Mouse (Mus musculus): Measurements from ENCODE around the gene Aldh3b2. TPM values are rescaled to one million over a fixed set of nuclear protein-coding genes. Genes with fewer than 3 reads are reported as not detected.
"Not testable (repeated sequence)": the region's sequence is repeated elsewhere in the genome, so short reads cannot be mapped to it uniquely, and the experiment has no call there.

The Aldh3b2 gene
- polyA plus RNA-seq, 1 experiment from 2014 or later, result 2.6 TPM

DNA sequence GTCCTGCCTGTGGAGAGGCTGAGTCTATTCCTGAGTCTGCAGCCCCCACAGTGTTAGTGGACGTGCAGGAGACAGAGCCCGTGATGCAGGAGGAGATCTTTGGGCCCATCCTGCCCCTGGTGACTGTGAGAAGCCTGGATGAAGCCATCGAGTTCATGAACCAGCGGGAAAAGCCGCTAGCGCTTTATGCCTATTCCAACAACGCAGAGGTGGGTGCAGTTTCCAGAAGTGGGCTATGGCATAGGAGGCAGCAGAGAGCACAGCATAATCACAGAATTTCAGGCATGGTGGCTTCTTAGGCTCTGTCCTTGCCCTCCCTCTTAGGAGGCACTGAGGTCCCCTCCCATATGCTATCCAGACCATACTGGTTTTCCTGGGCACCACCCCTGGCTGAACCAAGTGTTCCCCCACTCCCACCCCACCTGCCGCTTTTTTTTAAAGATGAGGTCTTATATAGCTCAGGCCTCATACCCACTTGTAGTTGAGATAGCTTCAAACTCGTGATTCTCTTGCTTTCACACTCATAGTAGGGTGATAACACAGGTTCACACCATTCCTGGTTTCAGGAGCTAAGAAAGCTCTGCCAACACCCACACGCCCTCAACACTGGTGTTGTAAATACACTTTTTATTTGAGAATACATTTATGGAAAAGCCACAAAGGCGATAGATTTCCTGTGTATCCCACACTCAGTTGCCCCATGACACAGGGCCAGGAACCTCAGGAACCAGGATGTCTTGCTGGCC lies 5.6 kb upstream of the Aldh3b2 start:
- ATAC-seq (ENCODE audit: insufficient number of reproducible peaks, low FRiP score, low TSS enrichment, low read depth) (no peak), DNase-seq (ENCODE audit: low spot score) (no peak)
- no peaks in the 10 kb centered on the region for H3K4me1 ChIP-seq (ENCODE audit: control insufficient read depth, insufficient read depth, low read length)
- H3K27me3 ChIP-seq (ENCODE audit: control insufficient read depth, insufficient read depth, low read length), result no peaks in the 10 kb centered on the region
- WGBS, result 73% methylated on average over 11 of the region's 11 CpGs
- no peak overlapping the region for H3K27ac ChIP-seq (replicated peaks; ENCODE audit: low read depth, low read length)
- no peak overlapping the region for H3K9ac ChIP-seq (ENCODE audit: low read length)
- H3K4me3 ChIP-seq (ENCODE audit: low read depth, low read length), result no peak overlapping the region
- H3K36me3 ChIP-seq (ENCODE audit: control insufficient read depth, insufficient read depth, low read length), result no peaks in the 10 kb centered on the region
- H3K9me3 ChIP-seq (ENCODE audit: control insufficient read depth, low read length), result no peaks in the 10 kb centered on the region
- H3K4me2 ChIP-seq (ENCODE audit: low read depth, severe bottlenecking), result no peak overlapping the region

DNA sequence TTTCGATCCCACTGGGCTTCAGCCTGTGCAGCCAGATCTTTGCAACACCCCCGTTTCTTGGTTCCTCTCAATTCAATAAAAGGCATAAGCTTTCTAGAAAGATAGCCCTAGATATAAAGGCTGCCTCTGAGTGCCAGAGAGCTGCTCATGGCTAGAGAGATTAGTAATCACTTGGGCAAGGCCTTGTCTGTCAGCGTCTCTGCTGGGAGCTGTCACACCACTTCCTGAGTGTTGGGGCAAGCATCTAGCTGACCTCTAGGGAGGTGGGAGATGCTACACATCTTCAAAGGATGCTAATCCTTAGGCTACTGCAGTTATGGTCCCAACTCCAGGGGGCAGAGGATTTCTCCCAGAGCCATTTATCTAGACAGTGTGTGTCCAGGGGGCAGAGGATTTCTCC lies 4.9 kb upstream of the Aldh3b2 start:
- H3K4me1 ChIP-seq (ENCODE audit: control insufficient read depth, insufficient read depth, low read length), result 0 out of 2 replicates have a peak, but pooled peaks cover under 1% of the 10 kb centered on the region
- no peak overlapping the region for H3K4me2 ChIP-seq (ENCODE audit: low read depth, severe bottlenecking)
- H3K36me3 ChIP-seq (ENCODE audit: control insufficient read depth, insufficient read depth, low read length), result no peaks in the 10 kb centered on the region
- no peak overlapping the region for H3K27ac ChIP-seq (replicated peaks; ENCODE audit: low read depth, low read length)
- WGBS, result 57% methylated on average over 3 of the region's 3 CpGs
- no peak for DNase-seq (ENCODE audit: low spot score)
- H3K4me3 ChIP-seq (ENCODE audit: low read depth, low read length), result no peak overlapping the region
- H3K9me3 ChIP-seq (ENCODE audit: control insufficient read depth, low read length), result no peaks in the 10 kb centered on the region
- H3K9ac ChIP-seq (ENCODE audit: low read length), result no peak overlapping the region
- H3K27me3 ChIP-seq (ENCODE audit: control insufficient read depth, insufficient read depth, low read length), result no peaks in the 10 kb centered on the region
- no peak for ATAC-seq (ENCODE audit: insufficient number of reproducible peaks, low FRiP score, low TSS enrichment, low read depth)

DNA sequence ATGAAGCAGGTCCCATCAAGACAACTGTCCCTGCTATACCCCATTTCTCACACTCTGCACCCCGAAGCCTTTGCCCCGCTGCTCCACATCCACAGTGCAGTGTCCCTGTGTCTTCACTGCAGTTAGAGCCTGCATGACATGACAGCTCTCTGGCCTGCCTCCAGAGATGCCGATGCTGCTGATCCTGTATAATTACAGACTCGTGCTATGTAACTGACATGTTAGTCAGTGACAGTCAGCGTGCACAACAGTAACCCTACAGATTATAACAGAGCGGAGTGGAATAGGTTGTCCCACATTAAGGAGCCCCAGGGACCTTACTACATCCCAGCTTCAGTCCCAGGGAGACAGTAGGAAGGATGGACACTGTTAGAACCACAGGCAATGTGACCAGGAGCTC lies 2.5 kb downstream of the Aldh3b2 start:
- not testable (repeated sequence) for H3K36me3 ChIP-seq (ENCODE audit: control insufficient read depth, insufficient read depth, low read length); DNase-seq (ENCODE audit: low spot score); H3K27me3 ChIP-seq (ENCODE audit: control insufficient read depth, insufficient read depth, low read length); H3K27ac ChIP-seq (replicated peaks; ENCODE audit: low read depth, low read length); ATAC-seq (ENCODE audit: insufficient number of reproducible peaks, low FRiP score, low TSS enrichment, low read depth); H3K4me3 ChIP-seq (ENCODE audit: low read depth, low read length); H3K4me2 ChIP-seq (ENCODE audit: low read depth, severe bottlenecking); H3K9me3 ChIP-seq (ENCODE audit: control insufficient read depth, low read length); H3K9ac ChIP-seq (ENCODE audit: low read length); H3K4me1 ChIP-seq (ENCODE audit: control insufficient read depth, insufficient read depth, low read length)
- 86% methylated on average over 6 of the region's 6 CpGs for WGBS

DNA sequence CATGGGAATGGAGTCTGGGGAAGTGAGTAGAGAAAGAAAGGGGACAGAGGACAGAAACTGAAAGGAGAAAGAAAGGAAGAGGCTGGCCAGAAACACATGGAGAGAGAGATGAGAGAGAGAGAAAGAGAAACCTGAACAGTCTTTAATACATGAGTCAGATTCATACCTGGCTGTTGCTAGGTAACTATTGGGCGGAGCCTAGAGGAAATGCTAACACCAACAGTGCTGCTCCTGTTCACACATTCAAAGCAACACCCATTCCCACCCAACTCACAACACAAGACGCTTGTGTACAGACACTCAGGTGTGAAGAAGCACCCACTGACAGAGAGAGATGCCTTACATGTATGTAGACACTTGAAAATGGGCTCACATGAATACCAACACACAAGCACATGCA lies 3.7 kb downstream of the Aldh3b2 start:
- 0 out of 2 replicates have a peak, but pooled peaks cover 2% of the 10 kb centered on the region for H3K4me1 ChIP-seq (ENCODE audit: control insufficient read depth, insufficient read depth, low read length)
- DNase-seq (ENCODE audit: low spot score) (no peak), ATAC-seq (ENCODE audit: insufficient number of reproducible peaks, low FRiP score, low TSS enrichment, low read depth) (no peak)
- no peaks in the 10 kb centered on the region for H3K36me3 ChIP-seq (ENCODE audit: control insufficient read depth, insufficient read depth, low read length)
- H3K4me3 ChIP-seq (ENCODE audit: low read depth, low read length), result no peak overlapping the region
- no peaks in the 10 kb centered on the region for H3K27me3 ChIP-seq (ENCODE audit: control insufficient read depth, insufficient read depth, low read length)
- no peak overlapping the region for H3K27ac ChIP-seq (replicated peaks; ENCODE audit: low read depth, low read length)
- no peak overlapping the region for H3K4me2 ChIP-seq (ENCODE audit: low read depth, severe bottlenecking)
- H3K9ac ChIP-seq (ENCODE audit: low read length), result no peak overlapping the region
- no peaks in the 10 kb centered on the region for H3K9me3 ChIP-seq (ENCODE audit: control insufficient read depth, low read length)
- WGBS, result 69% methylated on average over 2 of the region's 2 CpGs

DNA sequence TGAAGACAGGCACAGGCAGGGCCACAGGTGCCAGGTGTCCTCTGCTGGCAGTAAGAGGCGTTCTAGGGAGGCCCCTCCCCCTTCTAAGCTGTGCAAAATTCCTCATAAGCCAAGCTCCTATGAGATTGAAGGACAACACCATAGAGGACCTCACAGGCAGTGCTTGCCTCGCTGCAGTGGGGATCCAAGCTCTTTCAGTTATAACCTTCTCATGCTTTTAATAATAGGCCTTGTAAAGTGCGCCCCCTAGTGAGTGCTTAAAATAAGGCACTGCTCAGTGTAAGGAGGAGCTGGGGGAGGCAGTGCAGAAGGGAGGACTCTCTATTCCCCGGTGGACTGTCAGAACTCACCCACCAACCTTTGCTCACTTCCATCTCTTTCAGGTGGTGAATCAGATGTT lies 8.2 kb downstream of the Aldh3b2 start:
- Histone ChIP-seq H3K9ac (ENCODE audit: low read length) (no peak overlapping the region), H3K27ac (replicated peaks; ENCODE audit: low read depth, low read length) (no peak overlapping the region), H3K4me3 (ENCODE audit: low read depth, low read length) (no peak overlapping the region), H3K27me3 (ENCODE audit: control insufficient read depth, insufficient read depth, low read length) (no peaks in the 10 kb centered on the region), H3K36me3 (ENCODE audit: control insufficient read depth, insufficient read depth, low read length) (no peaks in the 10 kb centered on the region), H3K9me3 (ENCODE audit: control insufficient read depth, low read length) (no peaks in the 10 kb centered on the region), H3K4me1 (ENCODE audit: control insufficient read depth, insufficient read depth, low read length) (0 out of 2 replicates have a peak, but pooled peaks cover 2% of the 10 kb centered on the region), H3K4me2 (ENCODE audit: low read depth, severe bottlenecking) (no peak overlapping the region)
- 9% methylated on average over 4 of the region's 4 CpGs for WGBS
- ATAC-seq (ENCODE audit: insufficient number of reproducible peaks, low FRiP score, low TSS enrichment, low read depth) (peak; percentile 69; the same call in 1 of the 2 replicates), DNase-seq (ENCODE audit: low spot score) (peak; percentile 86)

DNA sequence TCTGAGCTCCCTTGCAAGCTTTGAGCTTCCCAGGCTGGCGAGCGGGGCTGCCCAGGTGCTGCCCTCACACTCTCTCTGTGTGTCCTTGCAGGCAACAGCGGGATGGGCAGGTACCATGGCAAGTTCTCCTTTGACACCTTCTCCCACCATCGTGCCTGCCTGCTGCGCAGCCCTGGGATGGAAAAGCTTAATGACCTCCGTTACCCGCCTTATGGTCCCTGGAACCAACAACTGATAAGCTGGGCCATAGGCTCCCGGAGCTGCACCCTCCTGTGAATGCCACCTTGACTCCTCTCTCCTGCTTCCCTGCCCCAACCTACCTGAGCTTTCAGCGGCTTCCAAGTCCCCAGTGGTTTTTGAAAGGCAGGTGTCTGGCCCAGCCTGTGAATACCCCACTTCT lies 8.8 kb downstream of the Aldh3b2 start:
- Histone ChIP-seq H3K27me3 (ENCODE audit: control insufficient read depth, insufficient read depth, low read length) (no peaks in the 10 kb centered on the region), H3K9me3 (ENCODE audit: control insufficient read depth, low read length) (no peaks in the 10 kb centered on the region), H3K9ac (ENCODE audit: low read length) (no peak overlapping the region), H3K4me3 (ENCODE audit: low read depth, low read length) (no peak overlapping the region), H3K4me1 (ENCODE audit: control insufficient read depth, insufficient read depth, low read length) (0 out of 2 replicates have a peak, but pooled peaks cover 4% of the 10 kb centered on the region), H3K36me3 (ENCODE audit: control insufficient read depth, insufficient read depth, low read length) (no peaks in the 10 kb centered on the region), H3K4me2 (ENCODE audit: low read depth, severe bottlenecking) (no peak overlapping the region), H3K27ac (replicated peaks; ENCODE audit: low read depth, low read length) (no peak overlapping the region)
- DNase-seq (ENCODE audit: low spot score) (no peak), ATAC-seq (ENCODE audit: insufficient number of reproducible peaks, low FRiP score, low TSS enrichment, low read depth) (no peak)
- WGBS, result 69% methylated on average over 9 of the region's 9 CpGs

DNA sequence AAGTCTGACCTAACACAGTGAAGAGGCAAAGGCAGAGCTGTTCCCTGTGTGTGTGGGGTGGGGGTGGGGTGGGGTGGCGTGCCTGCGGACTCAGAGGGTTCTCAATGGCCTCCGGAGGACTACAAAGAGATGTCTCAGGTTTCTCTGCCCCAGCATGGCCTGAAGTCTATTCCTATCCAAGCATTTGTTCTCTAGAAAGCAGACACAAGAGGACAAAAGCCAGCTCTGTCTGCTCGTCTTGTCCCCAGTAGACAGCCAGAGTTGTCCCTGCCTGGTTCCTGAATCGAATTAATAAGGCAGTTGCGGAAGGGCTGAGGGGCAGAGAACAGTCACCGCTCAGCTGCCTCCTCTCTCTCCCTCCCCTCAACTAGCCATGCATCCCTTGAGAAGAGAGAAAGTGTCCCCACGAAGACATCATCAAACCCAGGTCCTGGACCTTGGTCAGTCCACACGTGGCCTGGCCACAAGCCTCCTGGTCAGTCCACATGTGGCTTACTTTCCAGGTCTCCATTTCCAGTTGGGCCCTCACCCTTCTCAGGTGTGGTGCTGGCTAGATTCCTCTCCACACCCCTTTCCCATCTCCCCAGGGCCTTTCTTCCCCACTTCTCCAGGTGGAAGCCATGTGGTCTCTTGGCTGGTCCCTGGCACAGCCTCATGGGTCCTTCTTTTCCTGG lies 11.5 kb downstream of the Aldh3b2 start:
- no peak overlapping the region for H3K9ac ChIP-seq (ENCODE audit: low read length)
- WGBS, result 48% methylated on average over 9 of the region's 9 CpGs
- H3K27me3 ChIP-seq (ENCODE audit: control insufficient read depth, insufficient read depth, low read length), result no peaks in the 10 kb centered on the region
- no peaks in the 10 kb centered on the region for H3K9me3 ChIP-seq (ENCODE audit: control insufficient read depth, low read length)
- H3K4me2 ChIP-seq (ENCODE audit: low read depth, severe bottlenecking), result no peak overlapping the region
- ATAC-seq (ENCODE audit: insufficient number of reproducible peaks, low FRiP score, low TSS enrichment, low read depth), result no peak
- DNase-seq (ENCODE audit: low spot score), result no peak
- H3K4me1 ChIP-seq (ENCODE audit: control insufficient read depth, insufficient read depth, low read length), result 0 out of 2 replicates have a peak, but pooled peaks cover 6% of the 10 kb centered on the region
- no peak overlapping the region for H3K4me3 ChIP-seq (ENCODE audit: low read depth, low read length)
- no peaks in the 10 kb centered on the region for H3K36me3 ChIP-seq (ENCODE audit: control insufficient read depth, insufficient read depth, low read length)
- H3K27ac ChIP-seq (replicated peaks; ENCODE audit: low read depth, low read length), result no peak overlapping the region; the same call in 1 of the 2 replicates

DNA sequence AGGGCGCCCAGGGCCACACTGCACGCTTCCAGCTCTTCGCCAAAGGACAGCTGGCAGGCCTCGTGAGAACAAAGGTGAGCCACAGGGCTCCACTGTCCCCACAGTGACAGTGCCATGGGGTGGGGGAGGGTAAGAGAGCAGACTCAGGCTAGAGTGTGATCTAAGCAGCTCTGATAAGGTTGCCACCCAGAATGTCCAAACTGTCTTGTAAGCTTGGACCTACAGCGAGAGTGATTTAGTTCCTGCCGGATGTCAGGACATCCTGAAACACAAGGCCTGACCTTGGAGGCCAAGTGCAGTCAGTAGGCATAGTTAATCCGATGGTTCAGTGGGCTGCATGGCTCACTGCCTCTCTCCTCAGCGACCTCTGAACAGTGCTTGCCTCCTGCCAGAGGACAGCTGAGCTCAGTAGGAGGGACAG lies 13.1 kb downstream of the Aldh3b2 start:
- no peak overlapping the region; the same call in 1 of the 2 replicates for H3K9ac ChIP-seq (ENCODE audit: low read length)
- no peak for ATAC-seq (ENCODE audit: insufficient number of reproducible peaks, low FRiP score, low TSS enrichment, low read depth)

More for the DNA sequence above, 13.1 kb downstream of the Aldh3b2 start:
- no peak overlapping the region for H3K4me2 ChIP-seq (ENCODE audit: low read depth, severe bottlenecking)
- H3K27me3 ChIP-seq (ENCODE audit: control insufficient read depth, insufficient read depth, low read length), result no peaks in the 10 kb centered on the region
- no peak overlapping the region for H3K4me3 ChIP-seq (ENCODE audit: low read depth, low read length)
- WGBS, result 39% methylated on average over 8 of the region's 8 CpGs
- H3K9me3 ChIP-seq (ENCODE audit: control insufficient read depth, low read length), result no peaks in the 10 kb centered on the region
- H3K4me1 ChIP-seq (ENCODE audit: control insufficient read depth, insufficient read depth, low read length), result 0 out of 2 replicates have a peak, but pooled peaks cover 6% of the 10 kb centered on the region
- H3K36me3 ChIP-seq (ENCODE audit: control insufficient read depth, insufficient read depth, low read length), result no peaks in the 10 kb centered on the region
- H3K27ac ChIP-seq (replicated peaks; ENCODE audit: low read depth, low read length), result no peak overlapping the region
- no peak for DNase-seq (ENCODE audit: low spot score)

Data from limb, embryonic 11.5 days (tissue).